Mouse (Mus musculus): ENCODE data around the gene Cd276. TPM values are rescaled to one million over a fixed set of nuclear protein-coding genes. Genes with fewer than 3 reads are reported as not detected.
A peak's percentile ranks its signal among the peaks of the same experiment; 100 is the strongest.

Gene Cd276
- total RNA-seq, 2 experiments from 2014 or later: 5.9 to 8.3 TPM

DNA sequence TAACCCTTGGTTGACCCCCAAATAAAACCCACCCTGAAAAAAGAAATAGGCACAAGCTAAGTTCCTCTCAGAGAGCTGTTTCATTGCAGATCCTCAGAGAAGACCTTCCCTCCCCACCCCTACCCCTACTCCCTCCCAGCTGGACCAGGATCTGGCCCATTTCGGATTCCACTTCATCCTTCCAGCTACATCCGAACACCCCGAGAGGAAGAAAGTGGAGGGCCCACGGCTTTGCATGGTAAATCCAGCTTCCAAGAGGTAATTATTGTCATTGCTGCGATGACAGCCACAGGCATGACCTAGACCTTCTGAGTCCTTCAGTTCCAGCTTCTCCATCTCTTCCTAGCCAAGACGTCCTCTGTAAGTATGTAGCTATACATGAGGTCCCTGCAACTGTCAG, 4.3 kb downstream of the Cd276 start:
- DNase-seq: no peak

DNA sequence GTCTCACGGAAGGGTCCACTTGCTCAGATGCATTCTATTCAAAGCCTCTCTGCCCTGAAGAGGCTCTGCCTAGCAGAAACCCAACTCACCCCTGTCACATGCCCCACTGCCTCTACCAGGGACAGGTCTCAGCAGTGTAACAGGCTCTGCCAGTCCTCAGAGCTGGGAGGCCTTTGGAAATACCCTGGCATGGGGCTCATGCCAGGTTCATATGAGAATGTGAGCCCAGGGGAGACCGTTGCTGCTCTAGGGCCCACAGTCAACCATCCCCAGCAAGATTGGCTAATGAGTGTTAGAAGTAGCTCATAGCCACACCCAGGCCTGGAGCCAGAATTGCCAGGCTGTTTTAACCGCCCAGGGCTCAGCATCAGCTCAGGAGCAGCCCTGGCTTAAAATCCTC, 5.5 kb downstream of the Cd276 start:
- no peak for DNase-seq

DNA sequence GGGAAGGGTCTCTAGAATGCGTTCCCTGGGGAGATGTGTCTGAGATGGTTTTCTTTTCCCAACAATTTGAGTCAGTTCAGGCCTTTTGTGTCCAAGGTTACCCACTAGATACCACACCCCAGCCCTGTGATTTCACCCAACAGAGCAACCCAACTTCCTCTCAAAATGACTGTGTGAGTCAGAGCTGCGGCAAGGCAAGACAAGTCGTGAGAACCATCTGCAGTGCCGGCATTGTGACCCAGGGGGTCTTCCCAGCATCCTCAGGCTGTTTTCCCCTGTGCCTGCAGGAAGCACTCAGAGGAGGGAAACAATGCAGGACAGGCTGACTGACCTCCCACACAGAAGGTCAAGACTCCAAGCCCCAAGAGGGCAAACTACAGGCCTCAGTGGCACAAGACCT, 6.3 kb downstream of the Cd276 start:
- no peak for DNase-seq

DNA sequence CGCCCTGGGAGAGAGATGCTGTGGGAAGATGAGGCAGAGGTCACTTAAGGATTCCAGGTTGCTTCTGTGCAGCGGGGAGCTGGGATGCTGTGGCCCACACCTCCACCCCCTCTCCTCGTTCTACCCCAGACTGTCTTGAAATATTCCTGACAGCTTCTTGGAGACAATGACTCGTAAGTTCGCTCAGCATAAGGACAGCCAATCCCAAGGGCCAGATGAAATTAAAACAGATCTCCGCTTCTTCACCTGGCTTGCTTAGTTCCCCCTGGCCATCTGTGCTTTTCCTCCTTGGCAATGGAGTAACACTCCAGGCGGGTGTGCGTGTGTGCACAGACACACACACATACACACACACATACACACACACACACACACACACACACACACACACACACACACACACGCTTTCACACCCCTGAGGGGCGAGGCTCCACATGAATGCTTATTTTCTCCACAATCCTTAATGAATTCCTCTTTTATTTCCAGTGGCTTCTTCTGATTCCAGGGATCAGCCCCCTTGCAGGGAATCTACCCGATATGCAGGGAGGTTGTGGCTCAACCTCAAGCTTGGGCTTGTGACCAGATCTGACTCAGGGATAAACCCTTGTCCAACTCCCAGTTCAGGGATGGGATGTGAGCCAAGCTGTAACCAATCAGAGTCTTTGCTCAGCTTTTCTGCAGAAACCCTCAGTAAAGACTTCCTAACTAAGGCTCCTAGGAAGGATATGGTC, 8.4 kb downstream of the Cd276 start:
- DNase-seq: peak in 1 of 2 experiments; percentile 41

DNA sequence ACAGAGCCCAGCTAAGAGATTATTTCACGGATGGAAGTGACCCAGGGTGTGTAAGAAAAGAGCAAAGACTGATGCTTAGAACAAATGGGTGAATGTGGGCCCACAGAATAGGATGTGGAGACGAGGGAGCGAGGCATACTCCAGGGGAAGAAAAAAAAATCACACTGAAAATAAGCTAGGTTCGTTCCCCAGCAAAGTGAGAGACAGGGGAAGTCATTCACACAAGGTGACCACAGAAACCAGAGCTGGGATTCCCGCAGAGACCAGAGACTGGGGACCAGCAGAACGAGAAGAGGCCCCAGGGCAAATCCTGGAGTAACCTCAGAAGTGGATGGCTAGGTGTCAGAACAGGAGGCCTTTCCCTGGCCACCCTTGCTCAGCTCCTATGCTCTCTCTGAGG, 9.8 kb downstream of the Cd276 start:
- no peak for DNase-seq

DNA sequence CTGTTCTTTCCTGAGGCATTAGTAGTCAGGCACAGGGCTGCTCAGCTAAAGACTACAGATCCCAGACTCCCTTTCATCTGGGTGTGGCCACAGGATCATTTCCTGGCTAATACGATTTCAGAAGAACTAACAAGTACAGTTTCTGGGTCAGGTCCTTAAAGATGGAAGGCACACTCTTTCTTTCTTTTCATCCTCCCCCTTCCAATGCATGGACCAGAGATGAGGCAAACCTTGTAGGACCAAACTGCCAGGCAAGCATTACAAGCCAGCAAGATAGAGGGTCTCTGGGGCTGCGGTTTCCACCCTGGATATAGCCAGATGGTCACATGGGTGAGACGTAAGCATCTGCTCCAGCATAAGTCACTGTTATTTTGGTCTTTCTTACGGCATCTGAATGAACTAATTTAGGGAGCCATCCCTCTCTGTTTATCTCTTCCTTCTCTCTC, 10.3 kb downstream of the Cd276 start:
- DNase-seq: peak; percentile 48 to 62

DNA sequence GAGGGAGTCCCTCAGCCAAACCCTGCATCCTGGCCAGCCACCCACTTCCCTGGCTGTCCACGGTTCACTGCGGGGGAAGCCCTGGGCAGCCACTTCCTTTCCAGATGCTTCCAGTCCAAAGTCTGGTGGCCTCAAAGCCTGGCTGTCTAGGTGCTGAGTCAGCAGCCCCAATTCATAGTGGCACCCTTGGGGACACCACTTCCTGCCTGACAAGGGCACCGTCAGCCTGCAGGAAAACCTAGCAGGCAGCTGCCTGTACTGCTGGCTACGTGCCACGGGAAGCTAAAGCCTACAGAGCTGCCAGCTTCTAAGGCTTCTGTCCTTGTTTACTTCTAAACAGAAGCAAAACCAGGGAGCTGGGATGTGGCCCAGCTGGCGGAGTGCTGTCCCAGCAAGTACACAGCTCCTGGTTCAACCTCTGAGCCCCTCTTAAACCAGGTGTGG, 13.3 kb downstream of the Cd276 start:
- peak; percentile 83 to 89 for DNase-seq

DNA sequence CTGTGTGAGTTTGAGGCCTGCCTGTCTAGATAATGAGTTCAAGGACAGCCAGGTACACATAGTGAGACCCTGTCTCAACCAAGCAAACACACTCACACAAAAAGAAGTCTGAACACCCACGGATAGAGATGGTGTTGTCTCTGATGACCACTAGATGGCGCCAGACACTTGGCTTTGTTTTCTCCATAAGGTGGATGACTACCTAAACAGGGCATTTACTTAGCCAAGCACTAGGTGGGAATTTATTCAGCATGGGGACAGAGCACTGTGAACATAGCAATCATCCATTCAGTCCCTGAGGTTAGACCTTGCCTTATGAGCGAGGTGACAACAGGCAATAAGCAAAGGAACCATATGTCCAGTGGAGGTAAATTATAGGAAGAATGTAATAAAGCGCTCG, 15.4 kb downstream of the Cd276 start:
- peak; percentile 52 to 79 for DNase-seq

DNA sequence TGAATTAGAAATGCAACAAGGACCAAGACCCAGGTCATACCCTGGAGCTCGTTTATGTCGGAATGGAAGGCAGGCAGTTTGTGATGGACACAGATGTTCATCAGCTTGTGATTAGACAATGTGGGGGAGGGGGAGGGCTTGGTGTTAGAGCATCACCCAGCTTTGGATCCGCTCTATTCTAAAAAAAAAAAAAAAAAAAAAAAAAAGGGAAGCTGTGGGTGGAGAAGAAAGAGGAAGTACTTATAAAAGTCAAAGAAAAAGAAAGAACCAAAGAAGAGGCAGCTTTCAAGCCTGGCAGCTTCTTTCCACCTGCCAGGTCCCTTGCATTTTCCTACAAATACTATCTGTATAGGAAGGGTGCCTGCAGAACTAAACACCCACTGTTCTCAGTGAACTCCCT, 17.5 kb downstream of the Cd276 start:
- no peak for DNase-seq

DNA sequence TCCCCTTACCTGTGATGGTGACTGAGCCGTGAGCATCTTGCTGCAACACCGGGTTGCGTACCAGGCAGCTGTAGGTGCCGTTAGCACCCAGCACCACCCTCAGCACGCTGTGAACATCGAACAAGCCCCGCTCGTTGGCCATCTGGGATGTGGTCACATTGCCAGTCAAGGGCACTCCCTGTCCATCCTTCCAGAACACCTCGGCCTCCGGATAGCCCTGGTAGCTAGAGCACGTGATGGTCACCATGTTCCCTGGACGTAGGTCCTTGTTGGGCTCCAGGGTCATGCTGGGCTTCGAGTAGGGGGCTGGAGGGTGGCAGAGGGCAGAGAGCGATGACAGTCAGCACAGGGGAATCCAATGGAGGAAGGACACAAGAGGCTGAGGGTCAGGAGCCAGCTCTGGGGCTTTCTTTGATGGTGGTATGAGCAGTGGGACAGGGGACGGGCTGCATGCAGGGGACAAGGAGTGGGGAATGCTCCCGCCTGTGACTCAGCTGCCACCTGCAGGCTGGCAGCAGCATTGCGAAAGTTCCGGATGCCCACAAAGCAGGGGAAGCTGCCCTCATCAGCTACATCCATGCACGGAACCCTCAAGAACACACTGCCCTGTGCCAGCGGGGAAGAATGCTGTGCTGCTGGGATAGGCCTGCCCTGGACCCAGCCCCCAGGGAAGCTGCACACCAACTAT, 19.6 kb downstream of the Cd276 start:
- no peak for DNase-seq

DNA sequence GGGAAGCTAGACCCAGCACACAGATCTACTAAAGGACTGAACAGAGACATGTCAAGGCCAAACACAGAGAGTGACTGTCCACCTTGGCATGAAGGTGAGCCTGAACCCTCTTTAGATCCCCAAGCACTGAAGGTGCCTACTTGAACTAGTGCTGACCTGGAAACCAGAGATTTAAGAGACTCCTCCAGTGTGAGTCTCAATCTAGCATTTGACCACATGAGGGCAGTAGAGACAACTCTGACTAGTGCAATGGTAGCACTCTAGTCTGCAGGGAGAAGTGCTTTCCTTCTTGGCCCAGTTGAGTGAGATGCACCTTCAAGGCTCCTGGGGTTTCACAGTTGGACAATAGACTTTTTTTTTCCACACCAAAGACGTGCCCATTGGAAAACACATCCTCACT, 20.5 kb downstream of the Cd276 start:
- DNase-seq: peak; percentile 63 to 78

DNA sequence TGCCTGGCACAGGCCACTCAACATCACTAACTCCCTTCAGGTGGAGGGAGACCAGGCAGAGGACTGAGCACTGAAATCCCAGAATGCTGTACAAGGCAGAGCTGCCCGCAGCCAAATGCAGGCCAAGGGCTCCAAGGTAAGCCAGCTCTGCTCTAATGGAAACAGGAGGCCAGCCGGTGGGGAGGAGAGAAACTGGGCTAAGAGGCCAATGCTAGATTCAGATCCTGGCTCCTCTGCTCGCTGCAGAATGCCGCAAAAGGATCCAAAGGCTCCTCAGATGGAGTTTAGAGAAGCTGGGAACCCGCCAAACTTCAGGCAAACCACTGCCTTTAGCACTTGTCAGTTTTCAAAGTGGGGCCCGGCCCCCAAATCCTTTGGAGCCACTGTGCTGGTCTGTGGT, 21.9 kb downstream of the Cd276 start:
- no peak for DNase-seq

DNA sequence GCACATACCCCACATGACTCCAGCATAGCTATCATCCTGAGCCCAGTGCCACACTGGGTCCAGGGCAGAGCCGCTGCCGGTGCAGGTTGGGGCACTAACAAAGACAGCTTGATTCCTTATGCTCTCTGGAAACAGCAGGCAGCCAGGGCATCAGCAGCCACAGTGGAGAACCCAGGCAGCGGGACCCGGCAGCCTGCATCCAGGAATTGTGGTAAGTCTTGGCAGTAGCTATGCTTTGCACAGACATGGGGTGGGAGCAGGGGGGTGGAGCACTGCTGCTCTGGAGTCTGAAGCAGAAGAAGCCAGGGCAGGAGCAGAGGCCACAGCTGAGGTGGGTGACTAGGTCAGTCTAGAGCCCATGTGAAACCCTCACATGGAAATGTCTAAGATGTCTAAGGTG, 23.0 kb downstream of the Cd276 start:
- DNase-seq: no peak

DNA sequence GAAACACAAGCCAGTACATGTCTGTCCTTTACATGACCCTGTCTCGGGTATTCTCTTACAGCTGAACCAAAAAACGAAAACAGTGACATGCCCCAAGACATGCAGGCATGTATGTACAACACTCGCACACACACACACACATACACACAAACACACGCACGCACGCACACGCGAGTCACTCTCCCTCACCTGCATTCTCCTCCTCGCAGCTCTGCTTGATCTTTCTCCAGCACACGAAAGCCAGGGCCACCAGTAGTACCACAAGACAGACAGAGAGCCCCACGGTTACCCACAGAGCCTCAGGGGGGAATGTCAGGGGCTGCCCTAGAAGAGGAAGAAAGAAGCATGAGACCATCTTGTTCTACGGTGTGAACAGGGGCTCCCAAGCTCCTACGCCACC, 24.8 kb downstream of the Cd276 start:
- no peak for DNase-seq

DNA sequence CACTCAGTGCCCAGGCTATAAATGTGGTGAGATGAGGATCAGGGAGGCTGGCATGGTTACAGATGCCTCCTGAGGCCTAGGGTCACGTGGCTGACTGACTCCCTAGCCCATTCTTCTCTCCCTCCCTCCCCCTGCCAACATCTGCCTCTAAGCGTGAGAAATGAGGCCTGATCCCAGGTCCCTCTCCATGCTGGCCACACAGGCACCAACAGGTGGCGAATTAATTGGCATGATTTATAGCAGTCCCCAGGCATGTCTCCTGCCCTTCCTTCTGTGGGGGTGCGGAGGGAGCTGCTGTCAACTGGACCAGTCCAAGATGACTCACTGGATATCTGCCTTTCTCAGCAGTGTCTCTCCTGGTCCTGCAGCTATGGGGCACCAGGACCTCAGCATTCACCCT, 27.4 kb downstream of the Cd276 start:
- no peak for DNase-seq

DNA sequence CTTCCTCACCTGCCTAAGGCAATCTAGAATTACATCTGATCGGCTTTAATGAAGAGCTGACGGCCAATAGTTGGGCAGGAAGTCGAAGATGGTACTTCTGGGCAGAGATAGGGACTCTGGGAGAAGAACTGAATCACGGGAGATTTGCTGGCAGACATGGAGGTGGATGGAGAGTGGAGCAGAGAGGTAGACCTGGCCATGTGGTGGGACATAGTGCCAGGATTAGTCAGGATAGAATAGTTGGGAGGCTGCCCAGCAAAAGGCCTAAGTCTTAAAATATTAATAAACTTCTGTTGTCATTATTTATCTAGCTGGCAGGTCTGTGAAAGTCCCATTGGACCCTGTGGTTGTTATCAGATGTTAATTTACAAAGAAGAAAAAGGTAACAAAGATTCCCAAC, 30.1 kb downstream of the Cd276 start:
- no peak for DNase-seq

DNA sequence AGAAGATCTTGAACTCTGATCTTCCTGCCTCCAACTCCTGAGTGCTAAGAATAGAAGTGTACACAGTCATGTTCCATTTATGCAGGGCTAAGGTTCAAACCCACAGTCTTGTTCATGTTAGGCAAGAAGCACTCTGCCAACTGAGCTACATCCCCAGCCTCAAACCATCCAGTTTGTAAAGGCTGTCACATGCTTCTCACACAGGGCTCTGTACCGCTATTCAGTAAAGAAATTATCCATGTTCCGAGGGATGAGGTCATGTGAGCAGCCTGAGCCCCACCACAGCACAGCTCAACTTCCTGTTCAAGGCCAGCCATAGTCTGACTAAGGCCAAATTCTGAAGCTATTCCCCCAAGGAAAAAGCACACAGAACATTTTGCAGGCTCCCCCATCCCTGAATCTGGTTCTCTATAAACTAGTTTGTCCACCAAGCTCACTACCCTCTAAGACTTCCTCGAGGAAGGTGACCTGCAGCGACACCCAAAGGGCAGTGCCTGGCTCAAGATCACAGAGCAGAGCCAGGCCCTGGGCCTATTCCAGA, 33.3 kb downstream of the Cd276 start:
- peak in 1 of 2 experiments; percentile 30 for DNase-seq

DNA sequence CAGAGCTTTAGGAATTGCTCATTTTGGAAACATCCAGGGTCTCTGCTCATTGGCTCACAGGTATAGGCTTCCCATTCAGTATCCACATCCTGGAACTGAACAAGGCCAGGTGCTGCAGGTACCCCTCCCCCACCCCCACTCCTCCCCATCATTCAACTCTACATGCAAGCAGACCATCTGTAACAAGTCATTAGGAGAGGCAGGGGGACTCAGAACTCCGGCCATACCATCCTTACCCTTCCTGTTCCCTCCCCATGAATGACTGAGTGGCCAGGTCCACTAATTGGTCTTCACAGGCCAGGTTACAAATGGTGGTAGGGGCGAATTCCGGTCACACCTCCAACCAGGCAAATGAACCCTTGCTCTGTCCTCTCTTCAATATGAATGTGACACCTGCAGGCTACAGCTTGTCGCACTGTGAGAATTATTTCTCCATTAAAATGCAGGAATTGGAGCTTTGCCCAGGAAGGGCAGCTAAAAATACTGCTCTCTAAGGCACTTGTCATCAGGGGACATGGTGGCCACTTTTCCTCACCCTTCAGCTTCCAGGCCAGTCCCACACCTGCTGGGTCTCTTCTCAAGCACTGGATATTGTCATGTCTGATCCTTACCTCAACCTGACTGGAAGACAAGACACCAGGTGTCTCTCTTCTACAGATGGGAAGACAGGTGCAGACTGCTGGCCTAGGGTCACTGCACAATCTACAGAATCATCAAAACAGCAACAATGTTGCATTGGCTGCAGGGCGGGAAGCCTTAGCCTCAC, 34.2 kb downstream of the Cd276 start:
- peak in 1 of 2 experiments; percentile 58 for DNase-seq

DNA sequence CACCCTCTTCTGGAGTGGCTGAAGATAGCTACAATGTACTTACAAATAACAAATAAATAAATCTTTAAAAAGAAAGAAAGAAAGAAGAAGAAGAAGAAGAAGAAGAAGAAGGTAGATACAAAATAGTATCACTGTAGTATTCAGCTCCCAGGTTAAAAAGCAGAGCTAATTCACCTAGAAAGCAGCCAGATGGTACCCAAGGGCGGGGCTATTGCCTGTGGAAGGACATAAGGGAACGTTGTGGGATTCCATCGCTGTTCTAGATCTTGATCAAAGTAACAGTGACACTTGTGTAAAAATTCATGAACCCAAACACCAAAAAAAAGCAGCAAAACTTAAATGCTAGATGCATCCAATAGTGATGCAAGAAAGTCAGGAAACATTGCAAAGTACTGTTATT, 35.3 kb downstream of the Cd276 start:
- DNase-seq: no peak

DNA sequence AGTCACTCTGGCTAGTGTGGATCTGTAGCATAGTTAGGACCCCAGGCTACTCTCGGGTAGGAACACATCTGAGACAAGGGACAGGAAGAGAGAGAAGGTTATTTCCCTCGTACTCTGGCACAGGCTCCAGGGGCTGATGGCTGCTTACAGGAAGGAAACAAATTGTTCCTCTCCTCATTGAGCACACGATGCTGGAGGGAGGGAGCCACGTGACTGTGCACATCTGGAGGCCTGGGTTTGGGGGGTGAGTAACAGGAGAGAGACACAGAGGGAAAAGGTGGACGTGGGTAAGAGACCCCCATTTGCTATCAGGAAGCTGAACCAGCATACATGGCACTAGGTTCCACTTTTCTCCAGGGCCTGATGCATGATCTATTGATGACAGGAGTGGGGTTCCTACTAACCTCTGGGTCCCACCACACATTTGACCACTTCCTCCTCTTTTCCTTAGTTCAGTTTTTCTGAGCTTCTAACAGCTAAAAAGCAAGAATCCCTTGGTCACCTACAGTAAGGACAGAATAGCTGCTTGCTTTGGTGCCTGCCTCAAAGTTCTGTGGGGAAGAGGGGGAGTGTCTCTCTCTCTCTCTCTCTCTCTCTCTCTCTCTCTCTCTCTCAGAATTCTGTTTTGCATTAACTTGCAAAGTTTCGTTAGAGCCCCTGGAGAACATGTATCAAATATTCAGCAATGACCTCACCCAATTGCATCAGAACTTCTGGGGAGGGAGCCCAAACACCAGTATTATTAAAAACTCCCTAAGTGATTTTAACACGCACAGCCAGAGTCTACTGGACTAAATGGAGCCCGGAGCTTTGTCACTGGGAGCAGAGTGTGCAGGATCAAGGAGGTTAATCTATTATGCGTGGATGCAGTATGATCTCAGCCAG, 37.1 kb downstream of the Cd276 start:
- peak; percentile 49 to 58 for DNase-seq

DNA sequence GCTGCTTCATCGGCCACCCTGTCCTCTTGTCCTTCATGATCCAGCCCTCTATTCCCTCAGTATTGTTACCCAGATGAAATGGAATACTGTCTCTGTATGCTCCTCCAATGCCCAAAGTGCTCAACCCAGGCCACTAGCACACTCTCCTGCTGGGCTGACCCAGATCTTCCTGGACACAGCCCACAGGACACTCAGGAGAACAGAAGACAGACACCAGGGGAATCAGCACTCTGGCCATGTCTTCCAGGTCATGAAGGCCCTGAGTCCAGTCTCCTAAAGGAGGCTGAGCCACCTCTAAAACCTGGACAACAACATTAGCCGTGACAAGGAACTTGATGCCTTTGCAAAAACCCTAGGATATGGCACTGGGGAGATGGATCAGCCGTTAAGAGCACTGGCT, 38.8 kb downstream of the Cd276 start:
- no peak for DNase-seq

DNA sequence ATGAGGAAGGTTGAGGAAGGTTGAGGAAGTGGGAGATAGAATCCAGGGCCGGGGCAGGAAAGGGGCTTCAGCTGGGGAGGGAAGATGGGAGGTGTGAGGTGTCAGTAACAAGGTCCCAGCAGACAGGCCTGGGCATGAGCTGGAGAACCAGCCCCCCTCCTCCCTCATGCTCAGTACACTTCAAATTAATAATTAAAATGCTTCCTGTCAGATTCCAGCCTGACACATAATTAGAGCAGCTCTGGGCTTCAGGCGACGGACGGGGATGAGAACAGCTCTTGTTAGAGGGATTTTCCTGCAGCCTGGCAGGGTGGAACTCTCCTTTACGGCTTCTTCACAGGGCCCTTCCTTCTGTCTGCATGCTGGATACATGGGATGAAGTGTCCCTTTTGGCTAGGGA, 41.5 kb downstream of the Cd276 start:
- no peak for DNase-seq

Measured in heart, adult 18-20 months (tissue).